Mouse (Mus musculus): ENCODE data around the gene Zmym2.

Zmym2 gene

DNA sequence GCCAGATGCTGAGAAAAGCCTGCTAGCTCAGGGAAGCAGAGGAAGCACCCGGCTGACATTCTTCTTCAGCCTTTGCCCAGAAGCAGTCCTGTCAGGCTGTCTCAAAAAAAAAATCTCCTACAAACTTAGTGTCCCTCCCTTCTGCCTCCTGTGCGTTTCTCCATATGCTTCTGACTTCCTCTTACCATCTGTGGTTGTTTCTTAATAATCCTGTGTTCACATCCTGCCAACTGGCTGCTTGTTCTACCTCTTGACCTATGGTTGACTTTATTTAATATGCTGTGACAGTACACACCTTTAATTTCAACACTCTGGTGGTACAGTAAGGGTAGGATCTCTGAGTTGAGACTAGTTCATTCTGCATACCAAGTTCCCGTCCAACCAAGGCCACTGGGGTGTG, 32.1 kb downstream of the Zmym2 start:
- DNase-seq (ENCODE audit: low spot score): no peak

DNA sequence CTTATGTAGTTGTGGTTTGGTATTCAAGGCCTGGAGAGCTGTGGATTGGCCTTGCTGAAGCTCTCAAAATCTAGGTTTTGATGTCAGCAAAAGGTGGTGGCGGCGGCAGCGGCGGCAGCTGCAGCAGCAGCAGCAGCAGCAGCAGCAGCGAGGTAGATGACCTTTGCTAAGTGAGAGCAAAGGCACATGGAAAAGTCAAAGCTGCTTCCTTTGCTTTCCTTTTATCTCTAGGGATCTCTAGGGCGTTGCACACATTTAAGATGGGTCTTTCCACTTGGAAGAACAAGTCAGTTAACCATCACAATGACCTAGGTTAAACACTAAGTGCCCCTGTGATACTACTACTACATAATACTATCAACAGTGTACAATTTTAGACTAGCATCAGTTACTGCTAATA, 49.0 kb downstream of the Zmym2 start:
- no peak for DNase-seq (ENCODE audit: low spot score)

DNA sequence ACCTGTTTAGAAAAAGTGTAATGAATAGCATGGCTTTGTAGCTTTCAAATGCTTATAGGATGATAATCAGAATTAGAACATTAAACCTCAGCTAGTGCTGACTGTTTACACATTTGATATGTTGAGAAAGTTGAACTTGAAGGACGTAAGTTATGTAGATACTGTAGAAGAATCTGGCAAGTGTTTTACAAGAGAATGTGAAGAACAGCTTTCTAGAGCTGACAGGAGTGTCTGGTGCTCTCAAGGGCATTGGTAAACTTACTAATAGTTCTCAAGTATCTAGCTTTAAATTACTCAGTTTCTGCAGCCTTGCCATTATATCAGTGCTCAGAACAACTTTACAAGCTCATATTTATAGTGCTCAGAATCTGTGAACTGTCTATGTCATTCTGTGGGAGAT, 53.5 kb downstream of the Zmym2 start:
- no peak for DNase-seq (ENCODE audit: low spot score)

DNA sequence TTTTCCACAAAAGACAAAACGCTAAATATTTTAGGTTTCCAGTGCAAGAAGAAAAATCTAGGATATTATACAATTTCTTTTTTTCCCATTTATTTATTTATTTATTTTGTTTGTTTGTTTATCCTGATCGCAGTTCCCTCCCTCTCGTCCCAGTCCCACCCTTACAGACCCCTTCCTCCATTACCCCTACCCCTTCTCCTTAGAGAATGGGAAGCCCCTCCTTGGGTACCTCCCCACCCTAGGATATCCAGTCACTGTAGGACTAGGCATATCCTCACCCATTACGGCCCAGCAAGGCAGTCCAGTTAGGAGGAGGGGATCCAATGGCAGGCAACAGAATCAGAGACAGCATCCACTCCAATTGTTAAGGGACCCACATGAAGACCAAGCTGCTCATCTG, 66.5 kb downstream of the Zmym2 start:
- DNase-seq (ENCODE audit: low spot score): no peak

DNA sequence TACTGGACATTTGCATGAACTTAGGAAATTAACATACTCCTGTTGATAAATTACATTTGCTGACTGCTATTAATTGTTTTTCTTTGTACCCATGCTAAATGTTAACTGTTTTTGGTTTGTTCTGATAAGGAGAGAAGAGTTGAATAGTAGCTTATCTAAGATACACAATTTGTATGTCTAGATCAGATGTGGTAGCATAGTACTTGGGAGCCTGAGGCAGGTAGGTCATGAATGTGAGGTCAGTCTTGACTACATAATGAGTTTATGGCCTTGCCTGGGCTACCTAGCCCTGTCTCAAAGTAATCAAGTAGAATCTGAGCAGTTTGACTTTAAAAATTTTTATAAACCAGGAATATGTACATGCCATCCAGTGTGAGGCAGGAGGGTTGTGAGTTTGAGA, 67.9 kb downstream of the Zmym2 start:
- DNase-seq (ENCODE audit: low spot score): no peak

DNA sequence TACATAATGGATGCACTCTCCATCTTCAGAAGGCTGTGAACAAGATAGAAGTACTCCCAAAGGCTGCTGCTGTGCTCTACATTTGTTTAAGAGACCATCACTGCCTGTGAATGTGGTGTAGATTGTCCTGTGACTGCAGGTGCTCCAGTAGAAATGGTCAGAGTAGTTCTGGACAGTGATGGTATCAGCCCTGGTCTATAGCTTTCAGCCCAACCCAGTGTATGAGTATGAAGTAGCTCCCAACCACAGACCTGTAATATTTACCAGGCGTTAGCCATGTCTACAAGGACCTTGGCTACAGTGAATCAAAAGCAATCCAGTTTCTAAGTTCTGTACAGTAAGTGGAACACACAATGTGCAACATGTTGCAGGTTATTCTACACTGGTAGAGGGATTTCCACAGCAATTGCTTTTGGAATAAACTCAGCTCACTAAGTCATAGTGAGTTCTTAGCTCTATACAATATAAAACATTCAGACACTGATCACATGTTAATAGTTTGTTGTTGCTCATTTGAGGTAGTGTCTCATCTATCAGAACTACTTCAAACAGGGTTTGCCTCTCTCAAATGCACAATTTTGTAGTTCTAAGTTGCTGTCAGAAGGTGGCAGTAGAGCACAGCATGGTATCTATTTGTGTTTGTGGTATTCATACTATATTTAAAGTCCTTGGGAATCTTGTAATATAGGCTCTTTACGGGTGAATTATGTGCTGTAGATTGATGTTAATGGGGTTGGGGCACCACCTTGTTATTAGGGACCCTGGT, 77.7 kb downstream of the Zmym2 start:
- DNase-seq (ENCODE audit: low spot score): peak; percentile 36

DNA sequence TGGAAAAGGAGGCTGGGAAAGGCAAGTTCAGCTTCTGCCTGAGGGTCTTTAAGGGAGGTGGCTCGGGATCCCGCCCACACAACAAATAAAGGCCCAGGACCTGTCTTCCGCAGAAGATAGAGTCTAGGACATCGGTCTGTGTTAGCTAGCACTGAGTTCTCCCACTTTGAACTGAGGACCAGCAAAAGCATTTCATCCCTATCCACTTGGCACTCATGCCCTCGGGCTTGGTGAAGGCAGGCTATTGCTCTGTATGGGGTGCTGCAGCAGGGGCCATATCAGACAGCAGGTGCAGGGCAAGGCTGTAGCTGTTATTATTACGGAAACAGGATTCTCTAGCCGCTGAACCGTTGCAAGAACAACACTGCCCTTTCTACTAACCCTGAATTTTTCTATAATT, 83.2 kb downstream of the Zmym2 start:
- DNase-seq (ENCODE audit: low spot score): no peak

DNA sequence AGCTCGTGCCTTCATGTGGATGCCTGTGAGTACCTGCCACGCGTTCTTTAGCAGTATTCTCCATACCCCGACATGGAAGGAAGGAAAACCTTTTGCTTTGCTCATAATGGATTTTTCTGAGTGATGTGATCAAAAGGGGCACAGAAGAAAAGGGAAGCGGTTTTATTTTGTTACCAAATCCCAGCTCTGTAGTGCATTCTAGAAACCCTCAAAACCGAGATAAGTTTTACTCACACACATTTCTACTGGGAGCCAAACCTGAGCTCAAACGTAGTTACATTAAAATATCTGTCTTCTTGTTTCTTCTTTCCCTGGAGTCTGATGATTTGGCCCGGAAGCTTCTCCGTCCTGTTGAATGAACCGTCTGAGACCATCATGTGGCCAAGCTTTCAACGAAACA, 83.7 kb downstream of the Zmym2 start:
- no peak for DNase-seq (ENCODE audit: low spot score)

DNA sequence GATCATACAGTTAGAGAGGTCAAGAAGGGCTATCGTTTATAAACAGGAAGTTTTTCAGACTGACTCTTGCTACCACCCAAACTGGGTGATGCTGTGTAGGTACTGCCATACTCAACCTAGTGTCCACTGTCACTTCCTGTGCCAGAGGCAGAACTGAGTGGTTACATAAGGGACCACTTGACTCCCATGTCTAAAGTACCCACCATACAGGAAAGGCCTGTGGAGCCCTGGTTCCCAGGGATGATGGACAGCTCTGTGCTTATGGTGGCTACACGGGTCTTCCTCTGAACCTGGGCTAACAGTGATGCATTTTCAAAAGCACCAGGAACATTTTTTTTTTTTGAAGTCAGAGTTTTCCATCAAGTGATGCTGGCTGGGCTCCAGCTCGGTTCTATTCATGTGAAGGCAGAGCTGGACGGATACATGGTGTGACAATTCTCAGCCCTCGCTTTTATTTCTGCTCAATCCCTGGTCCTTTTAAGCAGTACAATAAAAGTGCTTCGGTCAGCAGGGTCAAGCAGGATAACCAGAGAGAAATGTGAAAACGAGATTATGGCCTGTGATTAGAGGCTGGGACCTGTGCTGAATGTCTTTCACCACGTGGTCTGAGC, 91.7 kb downstream of the Zmym2 start:
- DNase-seq (ENCODE audit: low spot score): no peak

DNA sequence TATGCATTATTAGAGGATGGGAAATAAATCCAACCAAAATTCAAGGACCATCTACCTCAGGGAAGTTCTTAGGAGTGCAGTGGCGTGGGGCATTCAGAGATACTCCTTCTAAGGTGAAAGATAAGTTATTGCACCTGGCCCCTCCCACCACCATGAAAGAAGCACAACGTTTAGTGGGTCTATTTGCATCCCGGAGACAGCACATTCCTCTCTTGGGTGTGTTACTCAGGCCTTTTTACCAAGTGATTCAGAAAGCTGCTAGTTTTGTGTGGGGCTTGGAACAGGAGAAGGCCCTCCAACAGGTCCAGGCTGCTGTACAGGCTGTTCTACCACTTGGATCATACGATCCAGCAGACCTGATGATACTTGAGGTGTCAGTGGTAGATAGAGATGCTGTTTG, 102.2 kb downstream of the Zmym2 start:
- no peak for DNase-seq (ENCODE audit: low spot score)
